Comparison of ENCODE assay signal across 14 mouse cellular contexts in the genomic region with DNA sequence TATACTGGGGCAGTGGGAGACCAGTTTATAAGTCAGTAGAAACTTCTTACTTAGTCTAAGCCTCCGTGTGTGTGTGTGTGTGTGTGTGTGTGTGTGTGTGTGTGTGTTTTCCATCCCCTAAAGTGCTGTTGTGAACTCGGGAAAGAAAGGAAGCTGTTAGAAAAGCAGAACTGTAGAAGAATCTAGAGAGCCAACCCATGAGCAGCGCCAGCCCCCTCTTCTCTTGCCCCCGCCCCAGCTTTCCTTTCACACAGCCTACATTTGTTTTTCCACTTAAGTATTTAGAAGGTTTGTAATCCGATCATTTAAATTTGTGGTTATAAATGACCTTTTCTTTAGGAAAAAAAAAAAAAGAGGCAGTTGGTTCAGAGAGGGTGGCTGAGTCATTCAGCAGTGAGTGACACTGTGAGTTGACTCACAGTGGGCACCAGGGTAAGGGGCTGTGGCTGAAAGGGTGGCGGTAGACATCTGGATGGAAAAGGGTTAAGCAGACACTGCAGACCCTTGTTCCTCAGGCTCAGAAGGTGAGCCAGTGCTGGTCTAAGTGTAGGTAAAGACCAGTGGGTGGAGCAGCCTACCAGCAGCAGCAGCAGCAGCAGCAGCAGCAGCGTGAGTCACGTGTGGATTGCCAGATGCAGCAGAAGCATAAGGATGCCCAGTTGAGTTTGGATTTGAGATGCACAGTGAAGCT.
DNase-seq lines count a peak whose midpoint lies in the region.
"Had no signal": no experiment of that assay in that cellular context is flagged by ENCODE, and none has a peak within 500 bp of the region (broad histone marks: within the 10 kb centered on the region; RNA-seq: fewer than 3 reads in every experiment).

No protein-coding gene starts in this region.

- intact Hi-C loops in heart, postnatal 36 days (cut with DNase I): no loop called here

- DNase-seq in adrenal gland, adult 2 months: peak; percentile 79
- no peak for DNase-seq in adrenal gland, postnatal 25 days
- DNase-seq in 3134 (ENCODE audit: extremely low read depth, insufficient read length, low spot score) (peak; percentile 63), NIH3T3 (ENCODE audit: low read depth) (peak; percentile 60)
- peak; percentile 83 for DNase-seq in induced T-regulatory cell, adult 2 months (ENCODE audit: low read depth)
- DNase-seq in cerebellum, postnatal 25 days: no peak
- no peak for DNase-seq in heart, postnatal 36 days
- DNase-seq in layer of hippocampus, postnatal 36 days: no peak
- DNase-seq: B cell, adult 2 months; cerebellum, adult 11 months; gastrocnemius, postnatal 25 days; kidney, postnatal 14 days; lung, postnatal 14 days; midbrain, embryonic 14.5 days had no signal

Comparison
In these comparisons a context has a peak if more than half of its experiments do, and no peak if none do; other contexts are left out.
1. DNase-seq: peak in adrenal gland, adult 2 months (single experiment), 3134 (single experiment), NIH3T3 (single experiment) and induced T-regulatory cell, adult 2 months (single experiment); none in adrenal gland, postnatal 25 days (single experiment), cerebellum, postnatal 25 days (0 of 2), heart, postnatal 36 days (0 of 2) and layer of hippocampus, postnatal 36 days (0 of 2).